Mouse (Mus musculus) lung, postnatal 0 days (tissue): ENCODE results near the gene Lrrc3b. TPM values are rescaled to one million over a fixed set of nuclear protein-coding genes. Genes with fewer than 3 reads are reported as not detected.

Experiments used
- ATAC-seq: fragments of 200-750 bp; cut with Nextera tagmentation; 2 replicates; pipeline ENCODE4 v1.8.0; 2017; ENCODE audit warnings: moderate library complexity
- DNase-seq: peaks from one replicate; pipeline ENCODE4 v3.0.0-alpha.2; 2016; ENCODE audit warnings: low spot score
- H3K27ac ChIP-seq: fragments of 300-500 bp; sonication (generic); 2 replicates; pipeline ENCODE4 v1.5.1; 2014; ENCODE audit warnings: antibody characterized with exemption, mild to moderate bottlenecking, low read length, mixed read lengths
- H3K27me3 ChIP-seq: fragments of 300-500 bp; sonication (generic); replicated peaks from 2 replicates; pipeline ENCODE4 v1.6.1; 2014; ENCODE audit warnings: low read length, mixed read lengths; ENCODE audit not compliant: insufficient read depth
- H3K36me3 ChIP-seq: fragments of 300-500 bp; sonication (generic); 2 replicates; pipeline ENCODE4 v1.6.1; 2014; ENCODE audit warnings: low read length, mixed read lengths; ENCODE audit not compliant: insufficient read depth
- H3K4me1 ChIP-seq: fragments of 300-500 bp; sonication (generic); 2 replicates; pipeline ENCODE4 v1.6.1; 2014; ENCODE audit warnings: antibody characterized with exemption, low read depth, low read length, mixed read lengths; ENCODE audit not compliant: insufficient read depth
- H3K4me2 ChIP-seq: fragments of 300-500 bp; sonication (generic); replicated peaks from 2 replicates; pipeline ENCODE4 v1.6.1; 2014; ENCODE audit warnings: low read depth, mild to moderate bottlenecking, low read length, moderate library complexity, mixed read lengths
- H3K4me3 ChIP-seq: fragments of 300-500 bp; sonication (generic); 2 replicates; pipeline ENCODE4 v1.5.1; 2014; ENCODE audit warnings: low read depth, low read length
- H3K9ac ChIP-seq: fragments of 300-500 bp; sonication (generic); replicated peaks from 2 replicates; pipeline ENCODE4 v1.6.1; 2014; ENCODE audit warnings: low read depth, mild to moderate bottlenecking
- H3K9me3 ChIP-seq: fragments of 300-500 bp; sonication (generic); 2 replicates; pipeline ENCODE4 v1.6.1; 2016; ENCODE audit warnings: low read length, mixed read lengths
- CTCF ChIP-seq: IDR thresholded peaks from 2 replicates; pipeline ENCODE4 v1.5.1; 2016; ENCODE audit warnings: antibody characterized with exemption, mild to moderate bottlenecking
- EP300 ChIP-seq: IDR thresholded peaks from 2 replicates; pipeline ENCODE4 v1.6.1; 2016; ENCODE audit warnings: antibody characterized with exemption, mild to moderate bottlenecking, control low read depth
- WGBS: fragments of 180-500 bp; shearing (Covaris S2); extraction: QIAGEN DNeasy Blood & Tissue Kit; methylation state at CpG from one replicate; pipeline ENCODE4 v1.1.7; 2014; 5-methylcytosine and 5-hydroxymethylcytosine counted together
- polyA plus RNA-seq: library from polyadenylated mRNA; unstranded; fragments of >200 nt; fragmentation: Nextera tagmentation; extraction: Ambion mirVana; gene quantifications from 2 replicates; pipeline ENCODE4 v1.2.1, GENCODE M21; 2015

Gene Lrrc3b
- polyA plus RNA-seq, 1 experiment from 2014 or later = 0.79 TPM

- no peaks in the 10 kb centered on the region for H3K4me1 ChIP-seq
- H3K4me3 ChIP-seq = no peak overlapping the region
- ATAC-seq (no peak), DNase-seq (no peak)
- no peak overlapping the region for H3K4me2 ChIP-seq
- H3K36me3 ChIP-seq = no peaks in the 10 kb centered on the region
- no peaks in the 10 kb centered on the region for H3K27me3 ChIP-seq
- no peaks in the 10 kb centered on the region for H3K9me3 ChIP-seq
- 80% methylated on average over 9 of the region's 9 CpGs for WGBS
- no peak overlapping the region for H3K9ac ChIP-seq
- TF ChIP-seq CTCF = no peak
- no peak for TF ChIP-seq EP300
- no peak overlapping the region for H3K27ac ChIP-seq
Measured at GRCm38 (mm10) chr14:15322441-15323123, 116.2 kb downstream of the Lrrc3b start.

GRCm38 (mm10) chr14:15319399-15319915, 119.3 kb downstream of the Lrrc3b start:
- Histone ChIP-seq H3K36me3 (no peaks in the 10 kb centered on the region), H3K27ac (no peak overlapping the region), H3K4me3 (no peak overlapping the region), H3K27me3 (no peaks in the 10 kb centered on the region), H3K4me1 (no peaks in the 10 kb centered on the region), H3K9ac (no peak overlapping the region), H3K4me2 (no peak overlapping the region), H3K9me3 (no peaks in the 10 kb centered on the region)
- TF ChIP-seq EP300 (no peak), CTCF (no peak)
- ATAC-seq (no peak), DNase-seq (no peak)

- Histone ChIP-seq H3K27ac (no peak overlapping the region), H3K4me1 (no peaks in the 10 kb centered on the region), H3K36me3 (no peaks in the 10 kb centered on the region), H3K9ac (no peak overlapping the region), H3K4me3 (no peak overlapping the region), H3K9me3 (no peaks in the 10 kb centered on the region), H3K27me3 (no peaks in the 10 kb centered on the region), H3K4me2 (no peak overlapping the region)
- WGBS = 71% methylated on average over 2 of the region's 2 CpGs
- DNase-seq = no peak
- TF ChIP-seq EP300 = no peak
- ATAC-seq = no peak
Measured at GRCm38 (mm10) chr14:15308576-15308975, 130.2 kb downstream of the Lrrc3b start.
